Comparison of ENCODE assay signal across 8 mouse cellular contexts in the genomic region with DNA sequence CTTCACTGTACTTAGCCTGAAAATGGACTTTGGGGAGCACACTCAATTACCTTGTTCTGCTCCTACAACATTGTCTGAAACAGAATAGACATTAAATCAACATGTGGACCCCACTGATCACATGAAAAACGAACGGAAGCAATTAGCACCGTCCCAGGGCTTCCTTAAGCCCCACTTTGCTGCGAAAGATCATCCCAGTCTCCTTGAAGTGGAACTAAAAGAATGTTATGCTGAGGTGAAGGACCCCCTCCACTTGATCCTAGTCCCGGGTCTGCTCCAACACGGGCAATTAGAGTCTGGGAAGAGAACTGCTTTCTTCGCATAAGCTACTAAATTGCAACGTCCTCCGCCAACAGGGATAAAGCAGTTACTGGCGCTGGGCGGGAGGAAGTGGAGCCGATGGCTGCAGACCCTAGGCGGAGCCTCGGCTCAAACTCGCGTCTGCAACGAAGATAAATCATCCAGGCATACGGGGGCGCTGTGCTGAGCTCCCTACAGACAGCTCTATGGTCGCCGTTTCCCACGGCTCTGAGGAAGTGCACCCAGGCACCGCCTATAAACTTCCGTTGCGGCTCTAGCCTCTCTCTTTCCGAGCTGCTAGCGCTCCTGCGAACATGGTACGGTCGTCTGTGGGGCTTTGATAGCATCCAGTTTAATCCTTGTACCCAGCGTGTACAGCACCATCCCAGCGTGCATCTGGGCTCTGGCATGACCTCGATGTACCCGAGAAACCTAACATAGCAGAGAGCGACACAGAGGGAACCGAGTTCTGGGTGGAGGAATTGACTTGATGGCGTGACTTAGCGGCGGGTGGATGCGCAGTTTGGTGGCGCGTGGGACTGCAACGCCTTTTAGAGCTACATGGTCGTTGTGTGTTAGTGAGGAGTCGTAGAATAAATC. TPM values are rescaled to one million over a fixed set of nuclear protein-coding genes. Genes with fewer than 3 reads are reported as not detected.
DNase-seq lines count a peak whose midpoint lies in the region; ATAC-seq and TF ChIP-seq lines count a peak whose summit lies in the region.

A gene (plus strand): TSS at position 552 of the 900 bp plus-strand sequence.

- peak within 1 kb of the TSS; percentile 72 to 91 (median 80) for H3K4me3 ChIP-seq in CH12.LX (replicated peaks in 1 of 3; ENCODE audit: low read depth in 2 of 3, low read length in 2 of 3, poor library complexity in 1 of 3)
- peak within 1 kb of the TSS; percentile 50 for H3K4me3 ChIP-seq in forebrain, embryonic 11.5 days (ENCODE audit: low read depth, low read length)
- peak within 1 kb of the TSS; percentile 61 for H3K4me3 ChIP-seq in heart, embryonic 16.5 days (ENCODE audit: low read length)
- H3K4me3 ChIP-seq in liver, embryonic 15.5 days (replicated peaks): peak within 1 kb of the TSS; percentile 64
- peak within 1 kb of the TSS; percentile 46 for H3K4me3 ChIP-seq in neural tube, embryonic 12.5 days

- no peaks in the 10 kb centered on the region for H3K9me3 ChIP-seq in CH12.LX (replicated peaks; ENCODE audit: low read length)
- no peaks in the 10 kb centered on the region for H3K9me3 ChIP-seq in forebrain, embryonic 11.5 days (ENCODE audit: control insufficient read depth, low read length)
- H3K9me3 ChIP-seq in heart, embryonic 16.5 days (replicated peaks; ENCODE audit: control insufficient read depth, low read length): no peaks in the 10 kb centered on the region
- no peaks in the 10 kb centered on the region for H3K9me3 ChIP-seq in liver, embryonic 15.5 days (replicated peaks)
- H3K9me3 ChIP-seq in neural tube, embryonic 12.5 days: no peaks in the 10 kb centered on the region

- peak; percentile 95 for ATAC-seq in forebrain, embryonic 11.5 days (replicated peaks; ENCODE audit: low FRiP score)
- ATAC-seq in heart, embryonic 16.5 days (replicated peaks; ENCODE audit: extremely low read depth, insufficient read depth, low FRiP score): peak; percentile 94
- peak; percentile 90 for ATAC-seq in liver, embryonic 15.5 days (ENCODE audit: insufficient read depth)
- ATAC-seq in neural tube, embryonic 12.5 days (ENCODE audit: low FRiP score, low read depth): peak; percentile 97

- peak within 1 kb of the TSS; percentile 85 for H3K27ac ChIP-seq in CH12.LX (ENCODE audit: insufficient read depth, low read depth)
- peak within 1 kb of the TSS; percentile 78 for H3K27ac ChIP-seq in forebrain, embryonic 11.5 days (ENCODE audit: low read depth, low read length)
- peak within 1 kb of the TSS; percentile 88 for H3K27ac ChIP-seq in heart, embryonic 16.5 days (ENCODE audit: low read length)
- H3K27ac ChIP-seq in liver, embryonic 15.5 days (replicated peaks): peak within 1 kb of the TSS; percentile 76
- peak within 1 kb of the TSS; percentile 57; the same call in 1 of the 2 replicates for H3K27ac ChIP-seq in neural tube, embryonic 12.5 days

- H3K4me1 ChIP-seq in CH12.LX (ENCODE audit: control insufficient read depth in 1 of 2, insufficient read depth in 2 of 2): peaks cover 0 to 7% of the 10 kb centered on the region in 2 experiments; a peak in 1 of 4 replicates
- H3K4me1 ChIP-seq in forebrain, embryonic 11.5 days (replicated peaks; ENCODE audit: control insufficient read depth, insufficient read depth, low read length): no peaks in the 10 kb centered on the region
- H3K4me1 ChIP-seq in heart, embryonic 16.5 days (ENCODE audit: control insufficient read depth, insufficient read depth, low read length): peaks cover 4% of the 10 kb centered on the region
- peaks cover 37% of the 10 kb centered on the region for H3K4me1 ChIP-seq in liver, embryonic 15.5 days (replicated peaks)
- no peaks in the 10 kb centered on the region for H3K4me1 ChIP-seq in neural tube, embryonic 12.5 days

- peak; percentile 25 to 68; a peak in 3 of 4 replicates for TF ChIP-seq CTCF in CH12.LX (conservative IDR thresholded peaks at IDR 0.05 in 1 of 2, IDR thresholded peaks at IDR 0.05 in 1 of 2; ENCODE audit: low read depth in 2 of 2, low read length in 2 of 2)

- H3K9ac ChIP-seq in CH12.LX (ENCODE audit: insufficient read depth, low read depth): peak within 1 kb of the TSS; percentile 90
- peak within 1 kb of the TSS; percentile 72 for H3K9ac ChIP-seq in forebrain, embryonic 11.5 days (ENCODE audit: low read length)
- H3K9ac ChIP-seq in heart, embryonic 16.5 days (ENCODE audit: low read length): peak within 1 kb of the TSS; percentile 76
- peak within 1 kb of the TSS; percentile 56 for H3K9ac ChIP-seq in liver, embryonic 15.5 days
- H3K9ac ChIP-seq in neural tube, embryonic 12.5 days: peak within 1 kb of the TSS; percentile 67

- peaks cover 37% of the 10 kb centered on the region for H3K79me2 ChIP-seq in CH12.LX (replicated peaks; ENCODE audit: control insufficient read depth, extremely low read depth, insufficient read depth, poor library complexity, severe bottlenecking)

- H3K27me3 ChIP-seq in CH12.LX (replicated peaks): no peaks in the 10 kb centered on the region
- no peaks in the 10 kb centered on the region for H3K27me3 ChIP-seq in forebrain, embryonic 11.5 days (ENCODE audit: control insufficient read depth, insufficient read depth, low read length)
- no peaks in the 10 kb centered on the region for H3K27me3 ChIP-seq in heart, embryonic 16.5 days (ENCODE audit: control insufficient read depth, insufficient read depth, low read length)
- H3K27me3 ChIP-seq in liver, embryonic 15.5 days: no peaks in the 10 kb centered on the region
- H3K27me3 ChIP-seq in neural tube, embryonic 12.5 days (replicated peaks): no peaks in the 10 kb centered on the region

- WGBS in forebrain, embryonic 11.5 days: 13% methylated on average over 45 of the region's 45 CpGs
- WGBS in heart, embryonic 16.5 days: 16% methylated on average over 45 of the region's 45 CpGs
- WGBS in liver, embryonic 15.5 days (ENCODE audit: insufficient replicate concordance): 18% methylated on average over 45 of the region's 45 CpGs
- 21% methylated on average over 45 of the region's 45 CpGs for whole genome bisulfite sequencing in neural tube, embryonic 12.5 days

- TF ChIP-seq RAD21 in CH12.LX (IDR thresholded peaks at IDR 0.05; ENCODE audit: low read depth, low read length): no peak

- no peak for TF ChIP-seq EP300 in CH12.LX (IDR thresholded peaks at IDR 0.05; ENCODE audit: low read length)

- dilution Hi-C loops in CH12.LX (cut with MboI; ENCODE audit: extremely low pct_ligation_motif_present, extremely low pct_unique_long_range_greater_than_20kb, low sequenced_read_pairs): no loop called here

- TF ChIP-seq POLR2A in CH12.LX (IDR thresholded peaks at IDR 0.05; ENCODE audit: low read depth, low read length): peak; percentile 99

- peaks cover 13 to 14% of the 10 kb centered on the region in 2 experiments for H3K36me3 ChIP-seq in CH12.LX (replicated peaks in 1 of 2; ENCODE audit: control insufficient read depth in 1 of 2, insufficient read depth in 1 of 2, low read length in 1 of 2)
- H3K36me3 ChIP-seq in forebrain, embryonic 11.5 days (ENCODE audit: control insufficient read depth, insufficient read depth, low read length): no peaks in the 10 kb centered on the region
- H3K36me3 ChIP-seq in heart, embryonic 16.5 days (ENCODE audit: control insufficient read depth, insufficient read depth): peaks cover 5% of the 10 kb centered on the region; the same call in 1 of the 2 replicates
- H3K36me3 ChIP-seq in liver, embryonic 15.5 days (replicated peaks): peaks cover 19% of the 10 kb centered on the region
- H3K36me3 ChIP-seq in neural tube, embryonic 12.5 days: peaks cover 4% of the 10 kb centered on the region; the same call in 1 of the 2 replicates

- peak within 1 kb of the TSS; percentile 78 for H3K4me2 ChIP-seq in CH12.LX (ENCODE audit: insufficient read depth, low read depth, poor library complexity, severe bottlenecking)
- peak within 1 kb of the TSS; percentile 57 for H3K4me2 ChIP-seq in forebrain, embryonic 11.5 days (ENCODE audit: low read depth, low read length, severe bottlenecking)
- H3K4me2 ChIP-seq in heart, embryonic 16.5 days (ENCODE audit: low read depth, low read length): peak within 1 kb of the TSS; percentile 70
- H3K4me2 ChIP-seq in liver, embryonic 15.5 days: peak within 1 kb of the TSS; percentile 69
- peak within 1 kb of the TSS; percentile 61 for H3K4me2 ChIP-seq in neural tube, embryonic 12.5 days (replicated peaks)

- DNase-seq in CH12.LX (ENCODE audit: extremely low read depth): peak; percentile 89
- DNase-seq in c-Kit-positive CD71-positive TER-119-negative erythroid progenitor cells, embryonic 14.5 days (ENCODE audit: low read depth): peak; percentile 81
- DNase-seq in forebrain, embryonic 11.5 days (ENCODE audit: low spot score): peak; percentile 92
- peak; percentile 93 for DNase-seq in kidney, postnatal 36 days
- peak; percentile 91 for DNase-seq in telencephalon, adult 2 months (ENCODE audit: low read depth, low spot score)

- in situ Hi-C loops in CH12.LX (cut with MboI; ENCODE audit: low pct_ligation_motif_present, low pct_unique_long_range_greater_than_20kb, low sequenced_read_pairs): no loop called here

TF ChIP-seq in CH12.LX, 34 proteins besides CTCF, POLR2A, EP300 and RAD21 (continues in another document):
- TF ChIP-seq E2F4 (IDR thresholded peaks at IDR 0.05; ENCODE audit: insufficient replicate concordance, low read depth, low read length) (no peak), HCFC1 (IDR thresholded peaks at IDR 0.05; ENCODE audit: low read depth, low read length) (peak; percentile 85), JUN (IDR thresholded peaks at IDR 0.05; ENCODE audit: insufficient read depth, low read depth, low read length) (no peak), ELF1 (IDR thresholded peaks at IDR 0.05; ENCODE audit: low read depth, low read length) (peak; percentile 80), USF2 (conservative IDR thresholded peaks at IDR 0.05; ENCODE audit: low read depth, low read length) (no peak), IRF4 (IDR thresholded peaks at IDR 0.05; ENCODE audit: low read depth, low read length) (no peak), CHD1 (IDR thresholded peaks at IDR 0.05; ENCODE audit: low read depth, low read length) (no peak; the same call in 1 of the 2 replicates), RCOR1 (conservative IDR thresholded peaks at IDR 0.05; ENCODE audit: low read depth, low read length) (no peak), UBTF (IDR thresholded peaks at IDR 0.05; ENCODE audit: low read depth, low read length) (no peak), SMC3 (IDR thresholded peaks at IDR 0.05; ENCODE audit: low read depth, low read length) (no peak), MAFK (IDR thresholded peaks at IDR 0.05; ENCODE audit: insufficient replicate concordance, low read length) (no peak), GABPA (IDR thresholded peaks at IDR 0.05; ENCODE audit: insufficient replicate concordance, low read depth, low read length) (peak; percentile 58; the same call in 1 of the 2 replicates)

RNA-seq across cellular contexts. Expression of the gene that starts here (rescaled TPM):
- total RNA-seq in CH12.LX (2012; rRNA removed) (2,800 and 2,905 TPM in 2 replicates), CH12.LX (2014; rRNA removed) (2,352 and 2,700 TPM in 2 replicates)
- 869 and 1,197 TPM in 2 replicates for polyA plus RNA-seq in CH12.LX (2012; ENCODE audit: insufficient read length, low read depth)
- polyA plus RNA-seq in forebrain, embryonic 11.5 days (2014; fragmentation: Nextera tagmentation; extraction: Ambion mirVana): 295 and 342 TPM in 2 replicates
- 172 and 221 TPM in 2 replicates for polyA plus RNA-seq in heart, embryonic 16.5 days (2015; fragmentation: Nextera tagmentation; extraction: Ambion mirVana)
- 193 and 254 TPM in 2 replicates for polyA plus RNA-seq in liver, embryonic 15.5 days (2015; fragmentation: Nextera tagmentation; extraction: Ambion mirVana)
- 239 and 257 TPM in 2 replicates for polyA plus RNA-seq in neural tube, embryonic 12.5 days (2016; fragmentation: Nextera tagmentation; extraction: Ambion mirVana)

Comparison
In these comparisons a context has a peak if more than half of its experiments do, and no peak if none do; other contexts are left out.
1. Peak in every context shown above with its lines: DNase-seq, ATAC-seq, H3K4me3 ChIP-seq and H3K27ac ChIP-seq.